Mouse (Mus musculus) olfactory bulb, adult 2 months (tissue): Measurements from ENCODE around the gene Cldn34c3. TPM values are rescaled to one million over a fixed set of nuclear protein-coding genes. Genes with fewer than 3 reads are reported as not detected.
"Not testable (repeated sequence)": the region's sequence is repeated elsewhere in the genome, so short reads cannot be mapped to it uniquely, and the experiment has no call there.

Source experiments
- H3K27ac ChIP-seq: fragments of 200-500 bp; 2 replicates; pipeline ENCODE4 v1.5.1; 2012; ENCODE audit warnings: low read depth, low read length; ENCODE audit not compliant: insufficient read depth
- H3K4me1 ChIP-seq: fragments of 200-500 bp; 2 replicates; pipeline ENCODE4 v1.6.1; 2012; ENCODE audit warnings: low read length; ENCODE audit not compliant: control insufficient read depth, insufficient read depth
- H3K4me3 ChIP-seq: fragments of 200-500 bp; 2 replicates; pipeline ENCODE4 v1.5.1; 2012; ENCODE audit warnings: mild to moderate bottlenecking, low read depth, low read length, moderate library complexity; ENCODE audit not compliant: insufficient read depth
- polyA plus RNA-seq: library from polyadenylated mRNA; stranded (reverse); fragments of >200 nt; gene quantifications from 2 replicates; pipeline ENCODE4 v1.2.4, GENCODE M21; 2012; ENCODE audit warnings: low replicate concordance; ENCODE audit not compliant: missing spikeins, insufficient read depth, insufficient read length

Gene Cldn34c3
- not detected in 2 replicates for polyA plus RNA-seq

DNA sequence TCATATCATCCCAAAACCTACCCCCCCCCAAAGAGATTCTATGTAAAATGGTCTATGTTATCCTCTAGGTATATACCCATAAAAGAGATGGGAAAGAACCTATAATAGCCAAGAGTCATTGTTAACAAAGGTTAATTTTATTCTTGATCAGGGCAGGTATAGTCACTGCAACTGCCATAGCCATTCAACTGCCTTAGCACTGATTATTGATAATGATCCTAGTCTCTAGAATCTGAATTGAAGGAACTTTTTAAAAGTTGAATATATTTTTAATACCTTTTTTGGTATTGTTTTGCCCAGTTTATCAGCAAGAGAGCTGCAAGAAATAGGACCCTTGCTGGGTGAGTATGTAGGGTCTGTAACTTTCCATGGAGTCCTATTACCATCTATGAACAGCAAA lies at the start of gene Cldn34c3:
Cldn34c3 (plus strand) TSS at position 301 of the 400 bp plus-strand sequence.
- not testable (repeated sequence) for H3K27ac ChIP-seq, H3K4me3 ChIP-seq, H3K4me1 ChIP-seq

Other genes with a start within 250 kb of the Cldn34c3 start
- gene Cldn34c2, start 212.0 kb upstream of the Cldn34c3 start, polyA plus RNA-seq, result not detected in 2 replicates
- not detected in 2 replicates for gene Gm17467, start 88.9 kb upstream of the Cldn34c3 start, polyA plus RNA-seq